Mouse (Mus musculus): Measurements from ENCODE around the gene Rbms3. TPM values are rescaled to one million over a fixed set of nuclear protein-coding genes. Genes with fewer than 3 reads are reported as not detected.

The Rbms3 gene
- polyA plus RNA-seq, 1 experiment from 2014 or later, result 13.1 TPM

DNA sequence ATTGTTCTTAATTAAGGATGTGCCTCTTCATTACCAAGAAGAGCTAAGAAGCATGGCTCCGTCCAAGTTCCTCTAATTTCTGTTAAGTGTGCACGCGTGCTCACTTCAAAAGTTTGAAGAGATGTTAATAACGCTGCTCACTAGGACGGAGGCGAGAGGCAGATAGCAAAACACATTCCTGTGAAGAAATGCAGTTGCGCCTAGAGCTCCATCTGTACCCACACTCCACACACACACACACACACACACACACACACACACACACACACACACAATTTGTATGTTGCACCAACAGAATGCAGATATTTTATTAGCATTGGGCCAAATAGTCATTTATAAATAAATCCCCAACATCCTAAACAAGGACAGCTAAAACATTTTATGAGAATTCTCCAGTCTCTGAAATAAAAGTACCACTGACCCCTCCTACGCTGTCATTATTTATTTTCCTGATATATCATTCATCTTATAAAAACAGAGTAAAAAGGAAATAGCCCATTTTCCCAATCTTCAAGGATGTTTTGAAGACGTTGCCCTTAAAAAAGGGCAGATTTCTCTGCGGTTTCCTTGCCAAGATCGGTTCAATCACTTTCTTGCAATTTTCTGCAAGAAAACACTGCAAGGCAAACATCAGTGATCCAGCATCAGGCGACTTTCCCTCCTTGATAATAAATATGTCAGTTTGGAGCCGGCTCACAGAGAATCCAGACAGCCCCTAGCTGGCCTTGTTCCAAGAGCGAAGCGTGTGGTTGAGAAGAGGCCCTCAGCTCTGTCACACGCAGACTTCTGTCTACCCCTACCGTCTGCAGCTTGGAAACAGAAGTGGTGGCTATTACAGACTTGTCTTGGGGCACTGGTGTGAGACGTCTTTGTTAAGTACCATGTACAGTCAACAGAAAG, 235.8 kb downstream of the Rbms3 start:
- Histone ChIP-seq H3K9ac (no peak overlapping the region), H3K27me3 (no peaks in the 10 kb centered on the region), H3K4me2 (no peak overlapping the region), H3K4me3 (no peak overlapping the region), H3K36me3 (ENCODE audit: poor library complexity, severe bottlenecking) (no peaks in the 10 kb centered on the region), H3K4me1 (no peaks in the 10 kb centered on the region), H3K27ac (no peak overlapping the region), H3K9me3 (replicated peaks) (no peaks in the 10 kb centered on the region)
- 69% methylated on average over 18 of the region's 18 CpGs for WGBS
- peak; percentile 75 for ATAC-seq

DNA sequence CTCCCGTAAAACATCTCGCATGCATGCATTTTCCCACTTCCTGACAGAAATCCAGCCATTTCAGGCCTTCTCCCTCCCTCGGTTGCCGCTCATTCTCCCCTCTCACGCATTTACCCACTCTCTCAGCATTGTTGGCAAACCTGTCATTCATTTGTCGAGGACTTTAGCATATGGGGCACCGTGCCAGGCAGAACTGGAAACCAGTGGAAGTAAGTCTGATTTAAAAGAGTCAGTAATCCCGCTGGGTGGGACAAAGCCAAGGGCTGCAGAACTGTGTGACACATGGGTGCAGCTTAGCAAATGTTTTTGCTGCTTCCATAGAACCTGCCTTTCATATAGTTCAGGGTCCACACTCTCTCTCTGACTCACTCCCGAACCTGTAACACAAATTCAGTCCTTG, 241.7 kb downstream of the Rbms3 start:
- H3K27ac ChIP-seq, result no peak overlapping the region
- H3K9me3 ChIP-seq (replicated peaks), result no peaks in the 10 kb centered on the region
- H3K4me1 ChIP-seq, result peaks cover 4% of the 10 kb centered on the region; the same call in 1 of the 2 replicates
- peaks cover 14% of the 10 kb centered on the region; the same call in 1 of the 2 replicates for H3K27me3 ChIP-seq
- peak; percentile 70 for ATAC-seq
- no peak overlapping the region for H3K4me2 ChIP-seq
- no peak overlapping the region for H3K4me3 ChIP-seq
- WGBS, result 49% methylated on average over 9 of the region's 9 CpGs
- no peak overlapping the region for H3K9ac ChIP-seq
- no peaks in the 10 kb centered on the region for H3K36me3 ChIP-seq (ENCODE audit: poor library complexity, severe bottlenecking)

DNA sequence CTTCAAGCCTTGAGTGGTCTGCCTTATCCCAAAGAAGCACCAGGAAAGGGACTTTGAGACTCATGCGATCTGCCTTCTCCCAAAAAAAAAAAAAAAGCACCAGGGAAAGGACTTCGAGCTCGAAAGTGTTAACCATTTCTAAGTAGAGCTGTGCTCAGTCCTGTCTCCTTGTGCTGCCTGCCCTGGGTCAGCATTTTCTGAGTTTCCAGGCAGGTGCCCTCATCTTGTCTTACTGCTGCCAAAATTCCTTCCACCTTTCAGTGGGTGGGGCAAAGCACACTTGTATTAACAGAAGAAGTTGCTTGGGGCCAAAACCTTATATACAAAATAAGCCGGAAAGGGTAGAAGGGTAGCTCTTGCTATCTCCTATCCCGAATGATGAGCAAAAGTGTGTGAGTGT, 248.8 kb downstream of the Rbms3 start:
- no peak for ATAC-seq
- Histone ChIP-seq H3K4me1 (peaks cover 15% of the 10 kb centered on the region), H3K36me3 (ENCODE audit: poor library complexity, severe bottlenecking) (no peaks in the 10 kb centered on the region), H3K4me3 (no peak overlapping the region), H3K27ac (no peak overlapping the region), H3K9me3 (replicated peaks) (no peaks in the 10 kb centered on the region), H3K9ac (no peak overlapping the region), H3K4me2 (no peak overlapping the region), H3K27me3 (peaks cover 20% of the 10 kb centered on the region; the same call in 1 of the 2 replicates)
- 84% methylated on average over 5 of the region's 5 CpGs for WGBS

DNA sequence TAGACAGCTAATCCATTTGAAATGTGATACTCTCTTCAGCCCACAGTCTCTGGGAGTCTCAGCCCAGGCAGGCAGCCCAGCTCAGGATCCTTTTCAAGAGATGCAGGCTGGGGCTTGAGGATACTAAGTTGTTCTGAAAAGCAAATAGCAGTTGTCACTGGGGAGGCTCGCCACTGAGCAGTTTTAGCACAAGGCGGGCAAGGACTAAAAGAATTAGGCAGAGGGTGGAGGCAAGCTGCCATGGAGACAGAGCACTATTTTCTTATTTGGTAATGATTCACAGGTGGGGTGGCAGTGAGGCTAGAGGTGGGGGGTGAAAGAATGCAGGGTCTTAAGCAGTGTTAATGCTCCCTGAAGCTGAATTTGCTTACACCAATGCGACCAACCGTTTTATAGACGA, 249.6 kb downstream of the Rbms3 start:
- Histone ChIP-seq H3K4me3 (no peak overlapping the region), H3K27ac (no peak overlapping the region), H3K4me2 (no peak overlapping the region), H3K27me3 (peaks cover 13% of the 10 kb centered on the region; the same call in 1 of the 2 replicates), H3K36me3 (ENCODE audit: poor library complexity, severe bottlenecking) (no peaks in the 10 kb centered on the region), H3K9me3 (replicated peaks) (no peaks in the 10 kb centered on the region), H3K9ac (no peak overlapping the region), H3K4me1 (peaks cover 15% of the 10 kb centered on the region)
- 11% methylated on average over 5 of the region's 5 CpGs for WGBS
- peak; percentile 57; the same call in 1 of the 2 replicates for ATAC-seq

DNA sequence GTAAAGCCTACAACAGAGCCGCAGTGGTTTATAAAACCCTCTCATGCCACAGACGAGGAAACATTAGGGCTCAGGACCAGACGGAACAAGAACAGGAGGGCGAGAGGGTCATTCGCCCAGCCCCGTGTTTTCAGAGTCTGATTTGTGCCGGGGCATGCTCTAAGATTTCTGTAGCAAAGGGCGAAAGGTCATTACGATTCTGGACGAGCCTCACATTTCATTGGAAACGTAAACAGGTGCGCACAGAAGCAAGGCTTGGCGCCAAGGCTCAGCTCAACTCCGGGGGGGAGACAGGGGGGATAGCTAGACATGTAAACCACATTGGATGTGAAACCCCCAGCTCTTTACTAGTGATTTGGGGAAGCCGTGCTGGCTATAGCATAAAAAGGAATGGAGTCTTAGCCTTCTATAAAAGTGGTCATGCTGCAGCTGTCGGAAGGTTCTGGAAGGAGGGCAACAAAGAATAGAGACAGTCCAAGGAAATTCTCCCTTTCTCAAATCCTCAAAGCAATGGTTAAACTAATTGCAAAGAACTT, 250.2 kb downstream of the Rbms3 start:
- H3K27ac ChIP-seq, result no peak overlapping the region
- H3K9me3 ChIP-seq (replicated peaks), result no peaks in the 10 kb centered on the region
- H3K9ac ChIP-seq, result no peak overlapping the region
- ATAC-seq, result no peak
- 42% methylated on average over 16 of the region's 16 CpGs for WGBS
- H3K36me3 ChIP-seq (ENCODE audit: poor library complexity, severe bottlenecking), result no peaks in the 10 kb centered on the region
- peaks cover 13% of the 10 kb centered on the region; the same call in 1 of the 2 replicates for H3K27me3 ChIP-seq
- peaks cover 15% of the 10 kb centered on the region for H3K4me1 ChIP-seq
- no peak overlapping the region for H3K4me2 ChIP-seq
- H3K4me3 ChIP-seq, result no peak overlapping the region

DNA sequence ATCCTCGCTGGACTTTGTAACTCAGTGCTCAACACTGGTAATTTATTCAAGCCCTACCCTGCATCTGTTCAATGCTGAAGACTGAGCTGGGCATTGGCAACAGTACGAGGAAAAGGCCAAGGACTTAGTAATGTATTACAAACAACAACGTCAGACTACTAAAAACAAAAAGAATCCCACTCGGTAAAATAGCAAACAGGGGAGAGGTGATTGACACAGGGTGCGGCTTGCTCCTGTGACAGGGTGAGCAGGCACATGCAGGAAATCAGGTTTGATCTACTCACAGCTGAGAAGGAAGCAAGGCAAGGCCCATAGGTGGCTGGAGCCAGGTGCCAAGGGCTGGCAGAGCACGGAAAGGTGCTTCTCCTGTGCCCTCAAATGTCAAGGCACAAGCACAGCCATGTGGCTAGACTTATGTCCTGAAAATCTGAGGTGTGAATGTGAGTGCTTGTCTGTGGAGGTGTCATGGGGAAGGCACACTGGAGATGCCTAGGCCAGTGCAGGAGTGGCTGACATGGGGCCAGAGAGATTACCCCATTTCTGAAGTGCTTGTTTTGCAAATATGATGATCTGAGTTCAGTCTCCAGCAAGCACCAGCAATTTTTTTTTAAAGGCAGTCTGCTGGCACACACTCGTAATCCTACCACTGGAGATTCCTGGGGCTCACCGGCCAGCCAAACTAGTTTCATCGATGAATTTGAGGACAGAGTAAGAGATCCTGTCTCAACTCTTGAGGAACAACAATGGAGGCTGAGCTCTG, 251.4 kb downstream of the Rbms3 start:
- H3K27me3 ChIP-seq, result peaks cover 13% of the 10 kb centered on the region; the same call in 1 of the 2 replicates
- no peaks in the 10 kb centered on the region for H3K36me3 ChIP-seq (ENCODE audit: poor library complexity, severe bottlenecking)
- 73% methylated on average over 9 of the region's 9 CpGs for WGBS
- no peak overlapping the region for H3K27ac ChIP-seq
- H3K9ac ChIP-seq, result no peak overlapping the region
- no peaks in the 10 kb centered on the region for H3K9me3 ChIP-seq (replicated peaks)
- H3K4me2 ChIP-seq, result no peak overlapping the region
- no peak for ATAC-seq
- peaks cover 15% of the 10 kb centered on the region for H3K4me1 ChIP-seq
- H3K4me3 ChIP-seq, result no peak overlapping the region

DNA sequence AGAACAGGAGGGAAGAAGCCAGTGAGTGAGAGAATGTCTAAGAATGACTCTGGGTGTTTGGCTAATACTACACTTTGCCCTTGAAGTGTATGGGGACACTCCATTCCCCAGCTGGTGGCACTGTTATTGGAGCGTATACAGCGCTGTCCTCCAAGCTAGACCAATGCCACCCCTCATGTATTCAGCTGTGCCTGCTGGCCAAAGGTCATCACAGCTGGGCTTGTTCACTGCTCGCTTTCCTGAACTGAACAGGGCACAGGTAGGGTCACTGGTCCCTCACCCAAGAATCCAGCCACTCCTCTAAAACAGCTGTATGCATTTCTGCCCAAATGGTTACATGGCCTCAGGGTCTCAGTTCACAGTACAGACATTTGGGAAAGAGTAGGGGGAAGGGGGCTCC, 253.9 kb downstream of the Rbms3 start:
- Histone ChIP-seq H3K27ac (no peak overlapping the region), H3K36me3 (ENCODE audit: poor library complexity, severe bottlenecking) (no peaks in the 10 kb centered on the region), H3K27me3 (0 out of 2 replicates have a peak, but pooled peaks cover under 1% of the 10 kb centered on the region), H3K9me3 (replicated peaks) (no peaks in the 10 kb centered on the region), H3K4me1 (peaks cover 15% of the 10 kb centered on the region), H3K4me2 (no peak overlapping the region), H3K9ac (no peak overlapping the region), H3K4me3 (no peak overlapping the region)
- ATAC-seq, result no peak
- WGBS, result 91% methylated on average over 3 of the region's 3 CpGs

DNA sequence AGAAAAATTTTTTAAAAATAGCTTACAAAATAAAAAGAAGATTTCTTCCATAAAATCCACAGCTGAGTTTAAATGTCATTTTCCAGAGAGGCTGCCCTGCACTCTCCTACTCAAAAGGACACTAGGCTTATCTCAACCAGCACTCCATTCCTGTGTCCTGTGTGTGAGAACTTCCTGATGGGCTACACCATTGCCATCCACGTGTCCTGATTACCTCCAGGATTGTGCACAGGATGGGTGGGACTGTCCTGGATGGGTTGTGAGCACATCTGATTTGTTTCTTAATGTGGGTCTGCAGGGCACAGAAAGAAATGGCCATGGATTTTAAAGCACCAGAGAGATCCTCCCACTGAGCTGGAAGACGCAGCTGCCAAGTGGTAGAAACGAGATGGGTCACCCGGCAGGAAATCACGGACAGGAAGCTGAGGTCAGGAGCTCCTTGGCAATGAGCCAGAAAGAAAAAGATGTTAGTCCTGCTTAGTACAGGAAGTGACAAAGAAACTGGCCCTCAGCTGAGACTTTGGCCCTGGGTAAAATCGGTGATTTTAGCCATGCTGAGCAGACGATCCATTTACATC, 256.5 kb downstream of the Rbms3 start:
- H3K36me3 ChIP-seq (ENCODE audit: poor library complexity, severe bottlenecking), result no peaks in the 10 kb centered on the region
- H3K4me1 ChIP-seq, result no peaks in the 10 kb centered on the region
- H3K4me2 ChIP-seq, result no peak overlapping the region
- 64% methylated on average over 7 of the region's 7 CpGs for WGBS
- ATAC-seq, result no peak
- no peak overlapping the region for H3K4me3 ChIP-seq
- no peaks in the 10 kb centered on the region for H3K9me3 ChIP-seq (replicated peaks)
- H3K27me3 ChIP-seq, result no peaks in the 10 kb centered on the region
- no peak overlapping the region for H3K9ac ChIP-seq
- H3K27ac ChIP-seq, result no peak overlapping the region

DNA sequence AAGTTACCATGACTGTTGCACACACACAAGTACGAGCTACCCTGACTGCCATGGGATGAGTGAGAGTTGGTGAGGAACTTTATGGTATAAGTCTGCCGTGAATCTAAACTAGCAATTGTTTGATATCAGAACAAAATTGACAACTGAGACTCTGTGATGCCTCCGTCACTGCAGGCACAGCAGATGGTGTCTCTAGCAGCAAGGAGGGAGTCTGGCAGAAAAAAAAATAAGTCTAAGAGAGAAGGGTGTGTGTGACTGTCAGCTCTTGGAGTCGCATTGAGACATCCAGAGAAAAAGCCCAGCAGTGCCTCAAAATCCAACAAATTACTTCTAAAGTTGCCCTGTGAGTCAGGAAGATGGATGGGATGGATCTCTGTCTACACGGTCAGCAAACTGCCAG, 257.7 kb downstream of the Rbms3 start:
- WGBS, result 91% methylated on average over 5 of the region's 5 CpGs
- no peak for ATAC-seq

DNA sequence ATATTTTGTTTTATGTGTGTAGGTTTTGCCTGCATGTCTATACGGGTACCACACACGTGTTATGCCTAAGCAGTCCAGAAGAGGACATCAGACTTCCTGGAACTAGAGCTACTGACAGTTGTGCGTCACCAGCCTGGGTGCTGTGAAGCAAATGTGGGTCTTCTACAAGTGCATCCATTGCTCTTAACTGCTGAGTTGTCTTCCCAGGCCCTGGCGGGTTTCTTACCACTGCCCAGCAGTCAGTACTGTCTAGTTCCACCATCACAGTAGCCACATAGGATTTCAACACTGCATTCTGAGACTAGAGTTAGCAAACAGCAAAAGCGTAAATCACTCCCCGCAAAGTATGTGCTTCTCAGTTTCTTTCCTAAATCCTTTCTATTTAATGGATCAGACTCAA, 259.6 kb downstream of the Rbms3 start:
- no peaks in the 10 kb centered on the region for H3K36me3 ChIP-seq (ENCODE audit: poor library complexity, severe bottlenecking)
- no peak overlapping the region for H3K27ac ChIP-seq
- H3K27me3 ChIP-seq, result peaks cover 4% of the 10 kb centered on the region; the same call in 1 of the 2 replicates
- H3K9me3 ChIP-seq (replicated peaks), result no peaks in the 10 kb centered on the region
- 92% methylated on average over 6 of the region's 6 CpGs for WGBS
- no peak for ATAC-seq
- no peak overlapping the region for H3K9ac ChIP-seq
- H3K4me3 ChIP-seq, result no peak overlapping the region
- no peak overlapping the region for H3K4me2 ChIP-seq
- H3K4me1 ChIP-seq, result no peaks in the 10 kb centered on the region

More for the DNA sequence above, 257.7 kb downstream of the Rbms3 start:
- no peaks in the 10 kb centered on the region for H3K9me3 ChIP-seq (replicated peaks)
- no peak overlapping the region for H3K27ac ChIP-seq
- no peaks in the 10 kb centered on the region for H3K36me3 ChIP-seq (ENCODE audit: poor library complexity, severe bottlenecking)
- no peaks in the 10 kb centered on the region for H3K27me3 ChIP-seq
- no peak overlapping the region for H3K4me2 ChIP-seq
- H3K9ac ChIP-seq, result no peak overlapping the region
- H3K4me3 ChIP-seq, result no peak overlapping the region
- no peaks in the 10 kb centered on the region for H3K4me1 ChIP-seq

DNA sequence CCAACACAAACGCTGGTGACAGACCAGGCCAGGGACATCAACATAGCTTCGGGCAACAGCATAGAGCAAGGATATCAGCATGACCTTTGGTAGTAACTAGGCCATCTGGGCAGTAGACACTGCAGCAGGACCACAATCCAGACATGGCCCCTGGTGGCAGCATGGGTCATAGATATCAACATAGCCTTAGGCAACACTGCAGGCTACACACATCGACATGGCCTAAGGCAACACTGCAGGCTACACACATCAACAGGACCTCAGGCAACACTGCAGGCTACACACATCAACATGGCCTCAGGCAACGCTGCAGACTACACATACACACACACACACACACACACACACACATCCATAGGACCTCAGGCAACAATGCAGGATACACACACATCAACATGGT, 261.7 kb downstream of the Rbms3 start:
- Histone ChIP-seq H3K36me3 (ENCODE audit: poor library complexity, severe bottlenecking) (no peaks in the 10 kb centered on the region), H3K4me1 (0 out of 2 replicates have a peak, but pooled peaks cover 4% of the 10 kb centered on the region), H3K4me3 (no peak overlapping the region), H3K9ac (no peak overlapping the region), H3K27me3 (peaks cover 8% of the 10 kb centered on the region; the same call in 1 of the 2 replicates), H3K27ac (no peak overlapping the region), H3K9me3 (replicated peaks) (no peaks in the 10 kb centered on the region), H3K4me2 (no peak overlapping the region)
- 94% methylated on average over 4 of the region's 4 CpGs for WGBS
- no peak for ATAC-seq

DNA sequence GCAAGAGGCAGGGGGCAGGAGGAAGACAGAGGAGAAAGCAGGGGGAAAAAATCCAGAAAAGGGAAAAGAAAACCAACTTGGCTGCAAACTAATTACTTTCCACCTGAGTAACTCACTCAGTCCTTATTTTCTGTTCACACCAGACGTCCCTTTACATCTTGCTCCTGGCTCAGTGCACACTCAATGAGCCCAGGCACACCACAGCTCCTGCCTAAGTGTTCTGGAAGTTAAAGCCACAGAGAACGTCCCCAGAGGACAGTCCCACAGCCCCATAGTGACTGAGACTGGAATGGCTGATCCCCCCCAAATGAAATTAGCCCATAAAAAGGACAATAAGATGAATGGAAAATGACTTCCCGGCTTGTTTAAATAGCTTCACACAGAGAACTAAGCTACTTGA, 265.1 kb downstream of the Rbms3 start:
- no peak for ATAC-seq
- H3K36me3 ChIP-seq (ENCODE audit: poor library complexity, severe bottlenecking), result no peaks in the 10 kb centered on the region
- H3K27me3 ChIP-seq, result peaks cover 25% of the 10 kb centered on the region
- H3K4me1 ChIP-seq, result peaks cover 11% of the 10 kb centered on the region
- no peak overlapping the region for H3K27ac ChIP-seq
- no peak overlapping the region for H3K4me3 ChIP-seq
- no peak overlapping the region for H3K4me2 ChIP-seq
- no peak overlapping the region for H3K9ac ChIP-seq
- H3K9me3 ChIP-seq (replicated peaks), result no peaks in the 10 kb centered on the region
- WGBS, result 19% methylated on average over 3 of the region's 3 CpGs

Data from forebrain, embryonic 13.5 days (tissue).